Mouse (Mus musculus) heart, embryonic 12.5 days (tissue): Measurements from ENCODE around the gene 3425401B19Rik. TPM values are rescaled to one million over a fixed set of nuclear protein-coding genes. Genes with fewer than 3 reads are reported as not detected.
A peak's percentile ranks its signal among the peaks of the same experiment; 100 is the strongest.

Experiments
- ATAC-seq: fragments of 200-750 bp; cut with Nextera tagmentation; 2 replicates; pipeline ENCODE4 v1.8.0; 2017; ENCODE audit warnings: moderate TSS enrichment, moderate library complexity; ENCODE audit not compliant: insufficient number of reproducible peaks, low FRiP score
- H3K27ac ChIP-seq: fragments of 300-500 bp; sonication (generic); 2 replicates; pipeline ENCODE4 v1.5.1; 2016; ENCODE audit warnings: mild to moderate bottlenecking, moderate library complexity; ENCODE audit not compliant: poor library complexity, severe bottlenecking
- H3K27me3 ChIP-seq: fragments of 300-500 bp; sonication (generic); replicated peaks from 2 replicates; pipeline ENCODE4 v1.6.1; 2016; ENCODE audit warnings: mild to moderate bottlenecking, moderate library complexity
- H3K36me3 ChIP-seq: fragments of 300-500 bp; sonication (generic); 2 replicates; pipeline ENCODE4 v1.6.1; 2016; ENCODE audit warnings: mild to moderate bottlenecking, moderate library complexity
- H3K4me1 ChIP-seq: fragments of 300-500 bp; sonication (generic); replicated peaks from 2 replicates; pipeline ENCODE4 v1.6.1; 2016; ENCODE audit warnings: mild to moderate bottlenecking
- H3K4me2 ChIP-seq: fragments of 300-500 bp; sonication (generic); 2 replicates; pipeline ENCODE4 v1.6.1; 2016; ENCODE audit warnings: mild to moderate bottlenecking, moderate library complexity
- H3K4me3 ChIP-seq: fragments of 300-500 bp; sonication (generic); 2 replicates; pipeline ENCODE4 v1.5.1; 2016; ENCODE audit warnings: mild to moderate bottlenecking
- H3K9ac ChIP-seq: fragments of 300-500 bp; sonication (generic); 2 replicates; pipeline ENCODE4 v1.6.1; 2016; ENCODE audit warnings: mild to moderate bottlenecking, moderate library complexity
- H3K9me3 ChIP-seq: fragments of 300-500 bp; sonication (generic); replicated peaks from 2 replicates; pipeline ENCODE4 v1.6.1; 2016; ENCODE audit warnings: mild to moderate bottlenecking, moderate library complexity
- WGBS: fragments of 180-500 bp; shearing (Covaris S2); methylation state at CpG from one replicate; pipeline ENCODE4 v1.1.7; 2016; 5-methylcytosine and 5-hydroxymethylcytosine counted together
- polyA plus RNA-seq: library from polyadenylated mRNA; unstranded; fragments of >200 nt; fragmentation: Nextera tagmentation; extraction: Ambion mirVana; gene quantifications from 2 replicates; pipeline ENCODE4 v1.2.1, GENCODE M21; 2016

Gene 3425401B19Rik
- polyA plus RNA-seq: 15.9 and 16.3 TPM in 2 replicates

- H3K27me3 ChIP-seq: no peaks in the 10 kb centered on the region
- peak; percentile 41; the same call in 1 of the 2 replicates for ATAC-seq
Measured at GRCm38 (mm10) chr14:32685124-32685826, at the start of gene 3425401B19Rik. Gene 3425401B19Rik, minus strand, starts transcription at chr14:32685293.

GRCm38 (mm10) chr14:32732961-32733360 is 47.9 kb upstream of the 3425401B19Rik start:
- Histone ChIP-seq H3K27ac (no peak overlapping the region), H3K9ac (no peak overlapping the region), H3K4me2 (no peak overlapping the region), H3K4me1 (0 out of 2 replicates have a peak, but pooled peaks cover 5% of the 10 kb centered on the region), H3K36me3 (no peaks in the 10 kb centered on the region), H3K9me3 (no peaks in the 10 kb centered on the region), H3K27me3 (no peaks in the 10 kb centered on the region), H3K4me3 (no peak overlapping the region)
- no peak for ATAC-seq
- 33% methylated on average over 6 of the region's 6 CpGs for WGBS

More at GRCm38 (mm10) chr14:32685124-32685826, at the start of gene 3425401B19Rik:
- Histone ChIP-seq H3K9me3 (no peaks in the 10 kb centered on the region), H3K27ac (peak within 1 kb of the TSS; percentile 97), H3K4me1 (peaks cover 30% of the 10 kb centered on the region), H3K36me3 (no peaks in the 10 kb centered on the region), H3K4me2 (peak within 1 kb of the TSS; percentile 71), H3K9ac (peak within 1 kb of the TSS; percentile 80), H3K4me3 (peak within 1 kb of the TSS; percentile 56)
- WGBS: 17% methylated on average over 16 of the region's 16 CpGs

GRCm38 (mm10) chr14:32726864-32727263 is 41.8 kb upstream of the 3425401B19Rik start:
- H3K4me3 ChIP-seq: no peak overlapping the region
- no peaks in the 10 kb centered on the region for H3K4me1 ChIP-seq
- no peaks in the 10 kb centered on the region for H3K36me3 ChIP-seq
- H3K27ac ChIP-seq: no peak overlapping the region
- no peak for ATAC-seq
- H3K9ac ChIP-seq: no peak overlapping the region
- no peaks in the 10 kb centered on the region for H3K9me3 ChIP-seq
- no peak overlapping the region for H3K4me2 ChIP-seq
- H3K27me3 ChIP-seq: no peaks in the 10 kb centered on the region

- no peak overlapping the region for H3K9ac ChIP-seq
- H3K36me3 ChIP-seq: no peaks in the 10 kb centered on the region
- 0 out of 2 replicates have a peak, but pooled peaks cover 6% of the 10 kb centered on the region for H3K27me3 ChIP-seq
- WGBS: 35% methylated on average over 1 of the region's 1 CpGs
- H3K4me3 ChIP-seq: no peak overlapping the region
- H3K4me2 ChIP-seq: no peak overlapping the region
- H3K4me1 ChIP-seq: no peaks in the 10 kb centered on the region
- H3K27ac ChIP-seq: no peak overlapping the region
- no peaks in the 10 kb centered on the region for H3K9me3 ChIP-seq
- no peak for ATAC-seq
Measured at GRCm38 (mm10) chr14:32721461-32721860, 36.4 kb upstream of the 3425401B19Rik start.

GRCm38 (mm10) chr14:32716763-32717439 is 31.8 kb upstream of the 3425401B19Rik start:
- Histone ChIP-seq H3K27ac (no peak overlapping the region), H3K9ac (no peak overlapping the region), H3K4me3 (no peak overlapping the region), H3K36me3 (no peaks in the 10 kb centered on the region), H3K27me3 (0 out of 2 replicates have a peak, but pooled peaks cover 6% of the 10 kb centered on the region), H3K4me2 (no peak overlapping the region), H3K9me3 (no peaks in the 10 kb centered on the region), H3K4me1 (no peaks in the 10 kb centered on the region)
- ATAC-seq: no peak
- WGBS: 86% methylated on average over 6 of the region's 6 CpGs

- Histone ChIP-seq H3K9me3 (no peaks in the 10 kb centered on the region), H3K4me3 (no peak overlapping the region), H3K27ac (no peak overlapping the region), H3K9ac (no peak overlapping the region), H3K27me3 (0 out of 2 replicates have a peak, but pooled peaks cover 6% of the 10 kb centered on the region), H3K4me2 (no peak overlapping the region), H3K36me3 (no peaks in the 10 kb centered on the region), H3K4me1 (no peaks in the 10 kb centered on the region)
- 84% methylated on average over 2 of the region's 2 CpGs for WGBS
- no peak for ATAC-seq
Measured at GRCm38 (mm10) chr14:32715489-32715888, 30.4 kb upstream of the 3425401B19Rik start.

DNA sequence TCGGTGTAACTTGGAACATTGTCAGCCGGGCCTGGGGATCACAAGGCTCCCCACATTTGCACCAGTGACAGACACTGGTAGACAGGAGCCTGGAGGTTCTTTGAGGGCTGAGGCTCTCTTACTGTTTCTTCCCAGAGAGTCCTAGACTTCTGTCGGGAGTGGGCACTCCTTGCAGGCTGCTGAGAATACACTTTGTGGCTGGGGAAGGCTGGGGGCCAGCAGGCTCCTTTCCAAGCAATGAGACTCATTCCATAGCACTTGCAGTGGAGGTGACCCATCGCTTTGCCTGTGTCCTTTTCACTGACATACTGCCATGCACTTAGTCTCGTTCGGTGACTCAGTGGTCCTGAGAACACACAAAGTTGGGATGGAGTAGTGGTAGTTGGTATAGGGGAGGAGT is 30.0 kb upstream of the 3425401B19Rik start:
- no peaks in the 10 kb centered on the region for H3K4me1 ChIP-seq
- no peak overlapping the region for H3K4me3 ChIP-seq
- no peaks in the 10 kb centered on the region for H3K36me3 ChIP-seq
- 75% methylated on average over 6 of the region's 6 CpGs for WGBS
- no peaks in the 10 kb centered on the region for H3K9me3 ChIP-seq
- peaks cover 6% of the 10 kb centered on the region; the same call in 1 of the 2 replicates for H3K27me3 ChIP-seq
- no peak for ATAC-seq
- no peak overlapping the region for H3K9ac ChIP-seq
- no peak overlapping the region for H3K4me2 ChIP-seq
- no peak overlapping the region for H3K27ac ChIP-seq

DNA sequence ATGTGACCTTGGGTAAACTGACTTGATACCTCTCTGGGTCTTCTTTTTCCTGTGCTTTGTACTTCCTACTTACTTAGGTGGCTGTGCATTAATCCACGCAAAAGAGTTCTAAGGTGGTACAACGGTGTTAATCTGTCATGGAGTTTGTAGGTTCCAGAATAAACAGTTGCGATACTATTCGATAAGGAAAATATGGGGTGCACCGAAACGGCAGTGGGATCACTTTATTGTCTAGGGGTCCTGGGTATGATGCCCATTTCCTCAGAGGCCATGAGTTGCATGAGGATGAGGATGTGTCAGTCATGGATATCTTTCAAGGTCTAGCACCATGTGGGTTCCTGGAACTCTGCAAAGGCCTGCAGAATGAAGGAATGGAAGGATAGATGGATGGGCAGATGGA is 24.8 kb upstream of the 3425401B19Rik start:
- no peak for ATAC-seq

DNA sequence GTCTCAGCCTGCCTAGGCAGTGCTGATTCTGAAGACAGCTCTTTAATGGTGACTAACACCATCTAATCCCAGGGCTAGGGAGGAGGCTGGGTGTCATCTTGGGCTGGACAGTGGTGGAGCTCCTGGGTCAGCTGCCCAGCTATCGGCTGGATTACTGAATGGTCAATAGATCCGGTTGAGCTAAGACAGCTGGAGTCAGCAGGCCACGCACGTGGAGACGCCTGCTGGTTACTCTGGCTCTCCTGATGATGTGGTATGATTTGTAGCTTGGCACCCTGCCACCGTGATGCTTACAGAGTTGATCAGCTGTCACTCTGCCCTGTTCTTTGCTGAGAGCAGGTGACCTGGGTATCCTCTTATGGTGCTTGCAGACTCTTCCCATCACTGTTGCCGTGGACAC is 23.7 kb upstream of the 3425401B19Rik start:
- Histone ChIP-seq H3K4me3 (no peak overlapping the region), H3K27ac (no peak overlapping the region), H3K4me1 (peaks cover 27% of the 10 kb centered on the region), H3K4me2 (no peak overlapping the region), H3K36me3 (no peaks in the 10 kb centered on the region), H3K9ac (no peak overlapping the region), H3K27me3 (no peaks in the 10 kb centered on the region; the same call in 1 of the 2 replicates), H3K9me3 (no peaks in the 10 kb centered on the region)
- 48% methylated on average over 7 of the region's 7 CpGs for WGBS
- 0 out of 2 replicates have a peak, but pooled peaks have one; percentile 25 for ATAC-seq

More for the DNA sequence above, 24.8 kb upstream of the 3425401B19Rik start:
- Histone ChIP-seq H3K27ac (no peak overlapping the region), H3K4me3 (no peak overlapping the region), H3K36me3 (no peaks in the 10 kb centered on the region), H3K27me3 (no peaks in the 10 kb centered on the region; the same call in 1 of the 2 replicates), H3K4me2 (no peak overlapping the region), H3K9ac (no peak overlapping the region), H3K4me1 (peaks cover 24% of the 10 kb centered on the region), H3K9me3 (no peaks in the 10 kb centered on the region)
- 88% methylated on average over 6 of the region's 6 CpGs for WGBS

GRCm38 (mm10) chr14:32707938-32708337 is 22.8 kb upstream of the 3425401B19Rik start:
- Histone ChIP-seq H3K4me2 (no peak overlapping the region), H3K27me3 (no peaks in the 10 kb centered on the region; the same call in 1 of the 2 replicates), H3K9me3 (no peaks in the 10 kb centered on the region), H3K27ac (no peak overlapping the region), H3K4me1 (peaks cover 31% of the 10 kb centered on the region), H3K36me3 (no peaks in the 10 kb centered on the region), H3K9ac (no peak overlapping the region), H3K4me3 (no peak overlapping the region)
- ATAC-seq: no peak
- WGBS: 47% methylated on average over 8 of the region's 8 CpGs

GRCm38 (mm10) chr14:32700972-32701371 is 15.9 kb upstream of the 3425401B19Rik start:
- peak overlapping the region; percentile 37 for H3K4me2 ChIP-seq
- no peak overlapping the region for H3K9ac ChIP-seq
- H3K9me3 ChIP-seq: no peaks in the 10 kb centered on the region
- H3K36me3 ChIP-seq: no peaks in the 10 kb centered on the region
- H3K4me3 ChIP-seq: no peak overlapping the region
- peak; percentile 70 for ATAC-seq
- peaks cover 17% of the 10 kb centered on the region; the same call in 1 of the 2 replicates for H3K27me3 ChIP-seq
- H3K27ac ChIP-seq: peak overlapping the region; percentile 84
- H3K4me1 ChIP-seq: peaks cover 35% of the 10 kb centered on the region
- WGBS: 18% methylated on average over 8 of the region's 8 CpGs
